Mouse (Mus musculus) ES-Bruce4 (cell line): ENCODE results near the gene Sgms2.

ENCODE experiments used
- CTCF ChIP-seq: IDR thresholded peaks from one replicate; pipeline ENCODE4 v1.8.1; 2011; ENCODE audit warnings: low read depth, low read length
- EP300 ChIP-seq: IDR thresholded peaks from 2 replicates; pipeline ENCODE4 v1.6.1; 2011; ENCODE audit warnings: low read depth, low read length; ENCODE audit not compliant: insufficient read depth

DNA sequence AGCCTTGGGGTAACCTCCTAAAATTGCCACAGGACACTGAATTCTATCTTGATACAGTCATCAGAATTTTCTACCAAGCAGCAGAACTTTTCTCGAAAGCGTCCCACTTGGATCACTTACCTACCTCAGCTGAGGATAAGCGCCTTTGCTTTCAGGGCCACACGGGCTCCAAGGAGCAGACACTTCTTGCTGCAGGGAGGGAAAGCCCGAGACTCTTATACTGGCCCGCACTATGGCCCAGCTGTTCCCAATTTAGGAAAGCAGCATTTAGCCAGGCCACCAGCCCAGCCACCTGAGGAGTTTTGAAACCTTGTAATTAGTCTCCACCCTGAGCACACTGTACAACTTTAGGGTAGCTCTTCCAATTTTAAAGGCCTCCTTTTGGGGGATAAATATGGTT lies 147.9 kb downstream of the Sgms2 start:
- TF ChIP-seq CTCF = no peak
- no peak for TF ChIP-seq EP300
